Mouse (Mus musculus): ENCODE data around the gene Znrf3.

Gene Znrf3

GRCm38 (mm10) chr11:5271274-5272065, 173.2 kb downstream of the Znrf3 start:
- DNase-seq (ENCODE audit: low read depth, low spot score): no peak

GRCm38 (mm10) chr11:5269846-5270461, 174.7 kb downstream of the Znrf3 start:
- DNase-seq (ENCODE audit: low read depth, low spot score): no peak

- DNase-seq (ENCODE audit: low read depth, low spot score): peak; percentile 54
Measured at GRCm38 (mm10) chr11:5265764-5266163, 178.9 kb downstream of the Znrf3 start.

- DNase-seq (ENCODE audit: low read depth, low spot score): no peak
Measured at GRCm38 (mm10) chr11:5263078-5263730, 181.4 kb downstream of the Znrf3 start.

- peak; percentile 93 for DNase-seq (ENCODE audit: low read depth, low spot score)
Measured at GRCm38 (mm10) chr11:5261508-5262392, 182.9 kb downstream of the Znrf3 start, which contains the start of gene Kremen1. TSS of gene Kremen1 (minus strand) at chr11:5261558.

- DNase-seq (ENCODE audit: low read depth, low spot score): no peak
Measured at GRCm38 (mm10) chr11:5260942-5261459, 183.6 kb downstream of the Znrf3 start.

- DNase-seq (ENCODE audit: low read depth, low spot score): no peak
Measured at GRCm38 (mm10) chr11:5259944-5260598, 184.6 kb downstream of the Znrf3 start.

GRCm38 (mm10) chr11:5258036-5258435, 186.6 kb downstream of the Znrf3 start:
- no peak for DNase-seq (ENCODE audit: low read depth, low spot score)

- no peak for DNase-seq (ENCODE audit: low read depth, low spot score)
Measured at GRCm38 (mm10) chr11:5257151-5257862, 187.3 kb downstream of the Znrf3 start.

GRCm38 (mm10) chr11:5255509-5256014, 189.1 kb downstream of the Znrf3 start:
- DNase-seq (ENCODE audit: low read depth, low spot score): no peak

GRCm38 (mm10) chr11:5254016-5254415, 190.6 kb downstream of the Znrf3 start:
- no peak for DNase-seq (ENCODE audit: low read depth, low spot score)

GRCm38 (mm10) chr11:5253528-5253927, 191.1 kb downstream of the Znrf3 start:
- DNase-seq (ENCODE audit: low read depth, low spot score): no peak

GRCm38 (mm10) chr11:5252727-5253126, 191.9 kb downstream of the Znrf3 start:
- no peak for DNase-seq (ENCODE audit: low read depth, low spot score)

- DNase-seq (ENCODE audit: low read depth, low spot score): no peak
Measured at GRCm38 (mm10) chr11:5251112-5251511, 193.5 kb downstream of the Znrf3 start.

- no peak for DNase-seq (ENCODE audit: low read depth, low spot score)
Measured at GRCm38 (mm10) chr11:5248200-5248599, 196.4 kb downstream of the Znrf3 start.

- no peak for DNase-seq (ENCODE audit: low read depth, low spot score)
Measured at GRCm38 (mm10) chr11:5245431-5245830, 199.2 kb downstream of the Znrf3 start.

GRCm38 (mm10) chr11:5244749-5245130, 199.9 kb downstream of the Znrf3 start:
- no peak for DNase-seq (ENCODE audit: low read depth, low spot score)

- peak; percentile 68 for DNase-seq (ENCODE audit: low read depth, low spot score)
Measured at GRCm38 (mm10) chr11:5243812-5244748, 200.6 kb downstream of the Znrf3 start.

- DNase-seq (ENCODE audit: low read depth, low spot score): no peak
Measured at GRCm38 (mm10) chr11:5243208-5243607, 201.4 kb downstream of the Znrf3 start.

Measured in skeletal muscle tissue, adult 2 months (tissue).